Mouse (Mus musculus): ENCODE measurements around the gene Spata32.
A peak's percentile ranks its signal among the peaks of the same experiment; 100 is the strongest.

Gene Spata32

GRCm38 (mm10) chr11:103201664-103202063, 16.6 kb downstream of the Spata32 start:
- DNase-seq = peak; percentile 68

GRCm38 (mm10) chr11:103198911-103199803, 19.1 kb downstream of the Spata32 start:
- peak; percentile 46 for DNase-seq

GRCm38 (mm10) chr11:103198339-103198738, 19.9 kb downstream of the Spata32 start:
- DNase-seq = no peak

GRCm38 (mm10) chr11:103197340-103197739, 20.9 kb downstream of the Spata32 start:
- no peak for DNase-seq

GRCm38 (mm10) chr11:103195656-103196055, 22.6 kb downstream of the Spata32 start:
- DNase-seq = no peak

- no peak for DNase-seq
Measured at GRCm38 (mm10) chr11:103195236-103195635, 23.0 kb downstream of the Spata32 start.

GRCm38 (mm10) chr11:103193825-103194168, 24.4 kb downstream of the Spata32 start:
- DNase-seq = no peak

- DNase-seq = no peak
Measured at GRCm38 (mm10) chr11:103192956-103193824, 25.0 kb downstream of the Spata32 start.

- DNase-seq = no peak
Measured at GRCm38 (mm10) chr11:103192230-103192955, 25.8 kb downstream of the Spata32 start.

- peak; percentile 69 for DNase-seq
Measured at GRCm38 (mm10) chr11:103184891-103185290, 33.3 kb downstream of the Spata32 start.

GRCm38 (mm10) chr11:103181911-103182310, 36.3 kb downstream of the Spata32 start:
- peak; percentile 89 for DNase-seq

- DNase-seq = no peak
Measured at GRCm38 (mm10) chr11:103181349-103181748, 36.9 kb downstream of the Spata32 start.

- DNase-seq = peak; percentile 68
Measured at GRCm38 (mm10) chr11:103180426-103180825, 37.8 kb downstream of the Spata32 start.

GRCm38 (mm10) chr11:103178748-103179147, 39.5 kb downstream of the Spata32 start:
- no peak for DNase-seq

- no peak for DNase-seq
Measured at GRCm38 (mm10) chr11:103177815-103178485, 40.3 kb downstream of the Spata32 start.

GRCm38 (mm10) chr11:103177216-103177615, 41.0 kb downstream of the Spata32 start:
- DNase-seq = no peak

- no peak for DNase-seq
Measured at GRCm38 (mm10) chr11:103176510-103176909, 41.7 kb downstream of the Spata32 start.

GRCm38 (mm10) chr11:103175688-103176442, 42.4 kb downstream of the Spata32 start:
- no peak for DNase-seq

GRCm38 (mm10) chr11:103174891-103175391, 43.3 kb downstream of the Spata32 start:
- no peak for DNase-seq

- DNase-seq = no peak
Measured at GRCm38 (mm10) chr11:103174411-103174832, 43.8 kb downstream of the Spata32 start.

- DNase-seq = no peak
Measured at GRCm38 (mm10) chr11:103173771-103174344, 44.4 kb downstream of the Spata32 start.
